Mouse (Mus musculus): ENCODE results near the gene Ralgps1. TPM values are rescaled to one million over a fixed set of nuclear protein-coding genes. Genes with fewer than 3 reads are reported as not detected.

The Ralgps1 gene
- polyA plus RNA-seq, 1 experiment from 2014 or later = 3.2 TPM

- Histone ChIP-seq H3K27ac (replicated peaks) (no peak overlapping the region), H3K9ac (no peak overlapping the region), H3K36me3 (no peaks in the 10 kb centered on the region), H3K4me3 (replicated peaks) (no peak overlapping the region), H3K9me3 (replicated peaks) (no peaks in the 10 kb centered on the region), H3K4me1 (peaks cover 4% of the 10 kb centered on the region), H3K4me2 (replicated peaks) (no peak overlapping the region), H3K27me3 (no peaks in the 10 kb centered on the region)
- ATAC-seq (ENCODE audit: insufficient number of reproducible peaks, low FRiP score, low TSS enrichment, low read depth) = no peak
- 71% methylated on average over 3 of the region's 3 CpGs for WGBS
These were observed 10.7 kb downstream of the Ralgps1 start for GRCm38 (mm10) chr2:33360564-33360963.

GRCm38 (mm10) chr2:33359184-33359583, 12.1 kb downstream of the Ralgps1 start:
- no peak for ATAC-seq (ENCODE audit: insufficient number of reproducible peaks, low FRiP score, low TSS enrichment, low read depth)
- no peaks in the 10 kb centered on the region for H3K27me3 ChIP-seq
- H3K9ac ChIP-seq = no peak overlapping the region
- H3K4me3 ChIP-seq (replicated peaks) = no peak overlapping the region
- no peaks in the 10 kb centered on the region for H3K9me3 ChIP-seq (replicated peaks)
- H3K36me3 ChIP-seq = no peaks in the 10 kb centered on the region
- 83% methylated on average over 8 of the region's 8 CpGs for WGBS
- no peak overlapping the region for H3K27ac ChIP-seq (replicated peaks)
- peaks cover 8% of the 10 kb centered on the region for H3K4me1 ChIP-seq
- no peak overlapping the region for H3K4me2 ChIP-seq (replicated peaks)

- 72% methylated on average over 7 of the region's 7 CpGs for WGBS
- no peaks in the 10 kb centered on the region for H3K9me3 ChIP-seq (replicated peaks)
- no peak for ATAC-seq (ENCODE audit: insufficient number of reproducible peaks, low FRiP score, low TSS enrichment, low read depth)
These were observed 13.9 kb downstream of the Ralgps1 start for GRCm38 (mm10) chr2:33357250-33357838.

GRCm38 (mm10) chr2:33355558-33355957, 15.7 kb downstream of the Ralgps1 start:
- no peak overlapping the region for H3K4me3 ChIP-seq (replicated peaks)
- H3K4me1 ChIP-seq = peaks cover 8% of the 10 kb centered on the region
- H3K9me3 ChIP-seq (replicated peaks) = no peaks in the 10 kb centered on the region
- H3K4me2 ChIP-seq (replicated peaks) = no peak overlapping the region
- 76% methylated on average over 6 of the region's 6 CpGs for WGBS
- no peak for ATAC-seq (ENCODE audit: insufficient number of reproducible peaks, low FRiP score, low TSS enrichment, low read depth)
- H3K27me3 ChIP-seq = no peaks in the 10 kb centered on the region
- H3K9ac ChIP-seq = no peak overlapping the region
- H3K27ac ChIP-seq (replicated peaks) = no peak overlapping the region
- H3K36me3 ChIP-seq = no peaks in the 10 kb centered on the region

More at GRCm38 (mm10) chr2:33357250-33357838, 13.9 kb downstream of the Ralgps1 start:
- Histone ChIP-seq H3K4me1 (peaks cover 8% of the 10 kb centered on the region), H3K4me3 (replicated peaks) (no peak overlapping the region), H3K4me2 (replicated peaks) (no peak overlapping the region), H3K9ac (no peak overlapping the region), H3K36me3 (no peaks in the 10 kb centered on the region), H3K27me3 (no peaks in the 10 kb centered on the region), H3K27ac (replicated peaks) (no peak overlapping the region)

GRCm38 (mm10) chr2:33353432-33353831, 17.9 kb downstream of the Ralgps1 start:
- ATAC-seq (ENCODE audit: insufficient number of reproducible peaks, low FRiP score, low TSS enrichment, low read depth) = no peak
- Histone ChIP-seq H3K27ac (replicated peaks) (no peak overlapping the region), H3K4me1 (peaks cover 8% of the 10 kb centered on the region), H3K9ac (no peak overlapping the region), H3K9me3 (replicated peaks) (no peaks in the 10 kb centered on the region), H3K27me3 (no peaks in the 10 kb centered on the region), H3K4me3 (replicated peaks) (no peak overlapping the region), H3K4me2 (replicated peaks) (no peak overlapping the region), H3K36me3 (no peaks in the 10 kb centered on the region)
- WGBS = 82% methylated on average over 5 of the region's 5 CpGs

- no peaks in the 10 kb centered on the region for H3K36me3 ChIP-seq
- no peaks in the 10 kb centered on the region for H3K9me3 ChIP-seq (replicated peaks)
- H3K9ac ChIP-seq = no peak overlapping the region
- H3K4me1 ChIP-seq = peaks cover 13% of the 10 kb centered on the region
- no peak overlapping the region for H3K27ac ChIP-seq (replicated peaks)
- no peak overlapping the region for H3K4me3 ChIP-seq (replicated peaks)
- 88% methylated on average over 3 of the region's 3 CpGs for WGBS
- H3K4me2 ChIP-seq (replicated peaks) = no peak overlapping the region
- no peak for ATAC-seq (ENCODE audit: insufficient number of reproducible peaks, low FRiP score, low TSS enrichment, low read depth)
- no peaks in the 10 kb centered on the region for H3K27me3 ChIP-seq
These were observed 19.8 kb downstream of the Ralgps1 start for GRCm38 (mm10) chr2:33351449-33351848.

GRCm38 (mm10) chr2:33350921-33351320, 20.4 kb downstream of the Ralgps1 start:
- Histone ChIP-seq H3K4me1 (peaks cover 17% of the 10 kb centered on the region), H3K4me2 (replicated peaks) (no peak overlapping the region), H3K27me3 (no peaks in the 10 kb centered on the region), H3K4me3 (replicated peaks) (no peak overlapping the region), H3K9ac (no peak overlapping the region), H3K36me3 (no peaks in the 10 kb centered on the region), H3K27ac (replicated peaks) (no peak overlapping the region), H3K9me3 (replicated peaks) (no peaks in the 10 kb centered on the region)
- no peak for ATAC-seq (ENCODE audit: insufficient number of reproducible peaks, low FRiP score, low TSS enrichment, low read depth)
- WGBS = 60% methylated on average over 6 of the region's 6 CpGs

GRCm38 (mm10) chr2:33349581-33349980, 21.7 kb downstream of the Ralgps1 start:
- no peak for ATAC-seq (ENCODE audit: insufficient number of reproducible peaks, low FRiP score, low TSS enrichment, low read depth)
- WGBS = 38% methylated on average over 2 of the region's 2 CpGs
- Histone ChIP-seq H3K36me3 (no peaks in the 10 kb centered on the region), H3K4me3 (replicated peaks) (no peak overlapping the region), H3K9me3 (replicated peaks) (no peaks in the 10 kb centered on the region), H3K27me3 (no peaks in the 10 kb centered on the region), H3K4me2 (replicated peaks) (no peak overlapping the region), H3K4me1 (peaks cover 17% of the 10 kb centered on the region), H3K9ac (no peak overlapping the region), H3K27ac (replicated peaks) (no peak overlapping the region)

- peaks cover 17% of the 10 kb centered on the region for H3K4me1 ChIP-seq
- 11% methylated on average over 2 of the region's 2 CpGs for WGBS
- ATAC-seq (ENCODE audit: insufficient number of reproducible peaks, low FRiP score, low TSS enrichment, low read depth) = peak; percentile 56; the same call in 1 of the 2 replicates
These were observed 22.2 kb downstream of the Ralgps1 start for GRCm38 (mm10) chr2:33349081-33349480.

GRCm38 (mm10) chr2:33348260-33348659, 23.0 kb downstream of the Ralgps1 start:
- H3K9me3 ChIP-seq (replicated peaks) = no peaks in the 10 kb centered on the region
- H3K4me3 ChIP-seq (replicated peaks) = no peak overlapping the region
- H3K4me2 ChIP-seq (replicated peaks) = no peak overlapping the region
- H3K9ac ChIP-seq = no peak overlapping the region
- no peak for ATAC-seq (ENCODE audit: insufficient number of reproducible peaks, low FRiP score, low TSS enrichment, low read depth)
- no peaks in the 10 kb centered on the region for H3K27me3 ChIP-seq
- peaks cover 18% of the 10 kb centered on the region for H3K4me1 ChIP-seq
- WGBS = 83% methylated on average over 3 of the region's 3 CpGs
- no peak overlapping the region for H3K27ac ChIP-seq (replicated peaks)
- no peaks in the 10 kb centered on the region for H3K36me3 ChIP-seq

More at GRCm38 (mm10) chr2:33349081-33349480, 22.2 kb downstream of the Ralgps1 start:
- Histone ChIP-seq H3K9me3 (replicated peaks) (no peaks in the 10 kb centered on the region), H3K36me3 (no peaks in the 10 kb centered on the region), H3K27me3 (no peaks in the 10 kb centered on the region), H3K4me2 (replicated peaks) (no peak overlapping the region), H3K27ac (replicated peaks) (no peak overlapping the region), H3K4me3 (replicated peaks) (no peak overlapping the region), H3K9ac (no peak overlapping the region)

GRCm38 (mm10) chr2:33347607-33348006, 23.7 kb downstream of the Ralgps1 start:
- Histone ChIP-seq H3K4me1 (peaks cover 20% of the 10 kb centered on the region), H3K4me2 (replicated peaks) (no peak overlapping the region), H3K9me3 (replicated peaks) (no peaks in the 10 kb centered on the region), H3K36me3 (no peaks in the 10 kb centered on the region), H3K4me3 (replicated peaks) (no peak overlapping the region), H3K27me3 (no peaks in the 10 kb centered on the region; the same call in 1 of the 2 replicates), H3K9ac (no peak overlapping the region), H3K27ac (replicated peaks) (no peak overlapping the region)
- no peak for ATAC-seq (ENCODE audit: insufficient number of reproducible peaks, low FRiP score, low TSS enrichment, low read depth)
- WGBS = 31% methylated on average over 3 of the region's 3 CpGs

- Histone ChIP-seq H3K36me3 (no peaks in the 10 kb centered on the region), H3K4me3 (replicated peaks) (no peak overlapping the region), H3K9me3 (replicated peaks) (no peaks in the 10 kb centered on the region), H3K9ac (no peak overlapping the region), H3K4me1 (peaks cover 20% of the 10 kb centered on the region), H3K4me2 (replicated peaks) (no peak overlapping the region), H3K27ac (replicated peaks) (no peak overlapping the region), H3K27me3 (no peaks in the 10 kb centered on the region; the same call in 1 of the 2 replicates)
- 80% methylated on average over 5 of the region's 5 CpGs for WGBS
- no peak for ATAC-seq (ENCODE audit: insufficient number of reproducible peaks, low FRiP score, low TSS enrichment, low read depth)
These were observed 24.5 kb downstream of the Ralgps1 start for GRCm38 (mm10) chr2:33346749-33347148.

Measured in embryonic facial prominence, embryonic 15.5 days (tissue).